Mouse (Mus musculus) liver, postnatal 0 days (tissue): ENCODE results near the gene Dazl. TPM values are rescaled to one million over a fixed set of nuclear protein-coding genes. Genes with fewer than 3 reads are reported as not detected.
"Not testable (repeated sequence)": the region's sequence is repeated elsewhere in the genome, so short reads cannot be mapped to it uniquely, and the experiment has no call there.

ENCODE experiments used
- ATAC-seq: fragments of 200-750 bp; cut with Nextera tagmentation; 2 replicates; pipeline ENCODE4 v1.8.0; 2017; ENCODE audit warnings: mild to moderate bottlenecking, moderate library complexity
- DNase-seq: peaks from one replicate; pipeline ENCODE4 v3.0.0-alpha.2; 2016
- H3K27ac ChIP-seq: fragments of 300-500 bp; sonication (generic); 2 replicates; pipeline ENCODE4 v1.5.1; 2014; ENCODE audit warnings: antibody characterized with exemption, moderate library complexity, mild to moderate bottlenecking, low read depth
- H3K27me3 ChIP-seq: fragments of 300-500 bp; sonication (generic); 2 replicates; pipeline ENCODE4 v1.6.1; 2014; ENCODE audit warnings: low read length, control low read depth, mixed read lengths; ENCODE audit not compliant: insufficient read depth
- H3K36me3 ChIP-seq: fragments of 300-500 bp; sonication (generic); replicated peaks from 2 replicates; pipeline ENCODE4 v1.6.1; 2014; ENCODE audit warnings: mild to moderate bottlenecking, control low read depth, low read length, moderate library complexity, mixed read lengths; ENCODE audit not compliant: insufficient read depth
- H3K4me1 ChIP-seq: fragments of 300-500 bp; sonication (generic); 2 replicates; pipeline ENCODE4 v1.6.1; 2014; ENCODE audit warnings: antibody characterized with exemption, mild to moderate bottlenecking, control low read depth; ENCODE audit not compliant: insufficient read depth
- H3K4me2 ChIP-seq: fragments of 300-500 bp; sonication (generic); 2 replicates; pipeline ENCODE4 v1.6.1; 2014; ENCODE audit warnings: low read depth, mild to moderate bottlenecking, low read length, moderate library complexity, mixed read lengths
- H3K4me3 ChIP-seq: fragments of 300-500 bp; sonication (generic); 2 replicates; pipeline ENCODE4 v1.5.1; 2014; ENCODE audit warnings: low read depth, low read length
- H3K9ac ChIP-seq: fragments of 300-500 bp; sonication (generic); replicated peaks from 2 replicates; pipeline ENCODE4 v1.6.1; 2014; ENCODE audit warnings: mild to moderate bottlenecking, moderate library complexity
- H3K9me3 ChIP-seq: fragments of 300-500 bp; sonication (generic); 2 replicates; pipeline ENCODE4 v1.6.1; 2016; ENCODE audit warnings: mild to moderate bottlenecking, control low read depth, low read length, mixed read lengths
- CTCF ChIP-seq: sonication (generic); IDR thresholded peaks from 2 replicates; pipeline ENCODE4 v1.5.1; 2016; ENCODE audit warnings: antibody characterized with exemption, low read depth
- EP300 ChIP-seq: IDR thresholded peaks from 2 replicates; pipeline ENCODE4 v1.6.1; 2016; ENCODE audit warnings: antibody characterized with exemption, low read depth, mild to moderate bottlenecking
- WGBS: fragments of 180-500 bp; shearing (Covaris S2); extraction: QIAGEN DNeasy Blood & Tissue Kit; methylation state at CpG from one replicate; pipeline ENCODE4 v1.1.7; 2014; ENCODE audit not compliant: insufficient replicate concordance; 5-methylcytosine and 5-hydroxymethylcytosine counted together
- polyA plus RNA-seq: library from polyadenylated mRNA; unstranded; fragments of >200 nt; fragmentation: Nextera tagmentation; extraction: Ambion mirVana; gene quantifications from 2 replicates; pipeline ENCODE4 v1.2.1, GENCODE M21; 2015

Gene Dazl
- polyA plus RNA-seq, 1 experiment from 2014 or later: not detected

DNA sequence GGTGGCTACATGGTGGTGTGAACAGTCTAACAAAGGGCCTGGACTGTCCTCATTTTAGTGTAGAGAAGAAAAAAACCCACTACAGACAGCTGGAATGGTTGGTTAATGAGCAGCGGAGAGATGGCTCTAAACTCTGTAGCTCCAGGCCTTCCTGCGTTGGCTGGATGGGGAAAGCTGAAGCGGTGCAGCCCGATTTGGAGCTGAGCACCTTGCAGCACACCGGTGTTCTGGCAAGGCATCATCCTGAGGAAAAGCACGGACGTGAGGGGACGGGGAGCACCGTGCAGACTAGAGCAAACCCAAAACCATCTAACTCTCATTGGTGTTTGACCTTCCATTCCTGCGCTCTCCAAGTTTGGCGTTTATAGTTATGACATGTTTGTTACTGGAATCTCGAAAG is 1.3 kb upstream of the Dazl start:
- TF ChIP-seq EP300 (no peak), CTCF (no peak)
- 91% methylated on average over 12 of the region's 12 CpGs for WGBS
- DNase-seq (no peak), ATAC-seq (no peak)
- Histone ChIP-seq H3K27me3 (no peaks in the 10 kb centered on the region), H3K9ac (no peak overlapping the region), H3K4me2 (no peak overlapping the region), H3K27ac (no peak overlapping the region), H3K9me3 (peaks cover 10% of the 10 kb centered on the region), H3K36me3 (no peaks in the 10 kb centered on the region), H3K4me1 (no peaks in the 10 kb centered on the region), H3K4me3 (no peak overlapping the region)

GRCm38 (mm10) chr17:50292661-50293171 is 720 bp downstream of the Dazl start:
- WGBS: 8% methylated on average over 57 of the region's 57 CpGs
- H3K4me3 ChIP-seq: peak overlapping the region; percentile 59
- peaks cover 10% of the 10 kb centered on the region for H3K9me3 ChIP-seq
- no peaks in the 10 kb centered on the region for H3K36me3 ChIP-seq
- H3K9ac ChIP-seq: peak overlapping the region; percentile 57
- TF ChIP-seq CTCF (peak; percentile 56), EP300 (no peak)
- ATAC-seq (peak; percentile 99), DNase-seq (peak; percentile 94)
- H3K4me2 ChIP-seq: peak overlapping the region; percentile 80
- no peaks in the 10 kb centered on the region for H3K27me3 ChIP-seq
- peak overlapping the region; percentile 44; the same call in 1 of the 2 replicates for H3K27ac ChIP-seq
- no peaks in the 10 kb centered on the region for H3K4me1 ChIP-seq

- H3K36me3 ChIP-seq: no peaks in the 10 kb centered on the region
- TF ChIP-seq CTCF (peak; percentile 72), EP300 (no peak)
- no peaks in the 10 kb centered on the region for H3K27me3 ChIP-seq
- ATAC-seq (no peak), DNase-seq (no peak)
- no peaks in the 10 kb centered on the region for H3K4me1 ChIP-seq
- H3K9me3 ChIP-seq: peaks cover 10% of the 10 kb centered on the region
- WGBS: 14% methylated on average over 3 of the region's 3 CpGs
- H3K27ac ChIP-seq: no peak overlapping the region
- no peak overlapping the region for H3K4me3 ChIP-seq
- no peak overlapping the region for H3K9ac ChIP-seq
- H3K4me2 ChIP-seq: no peak overlapping the region
Observed at GRCm38 (mm10) chr17:50291485-50292200, 1.8 kb downstream of the Dazl start.

- WGBS: 55% methylated on average over 6 of the region's 6 CpGs
- no peak overlapping the region for H3K4me3 ChIP-seq
- H3K4me1 ChIP-seq: no peaks in the 10 kb centered on the region
Observed at GRCm38 (mm10) chr17:50284845-50285244, 8.6 kb downstream of the Dazl start.

GRCm38 (mm10) chr17:50261615-50262014 is 31.8 kb downstream of the Dazl start:
- H3K9me3 ChIP-seq, H3K4me3 ChIP-seq, H3K9ac ChIP-seq, ATAC-seq, H3K27ac ChIP-seq, H3K4me1 ChIP-seq, H3K27me3 ChIP-seq, DNase-seq, H3K36me3 ChIP-seq, H3K4me2 ChIP-seq: not testable (repeated sequence)
- 70% methylated on average over 4 of the region's 4 CpGs for WGBS

More at GRCm38 (mm10) chr17:50284845-50285244, 8.6 kb downstream of the Dazl start:
- Histone ChIP-seq H3K9me3 (no peaks in the 10 kb centered on the region), H3K27ac (no peak overlapping the region), H3K27me3 (no peaks in the 10 kb centered on the region), H3K4me2 (no peak overlapping the region), H3K36me3 (no peaks in the 10 kb centered on the region), H3K9ac (no peak overlapping the region)
- ATAC-seq (no peak), DNase-seq (no peak)
- TF ChIP-seq CTCF (no peak), EP300 (no peak)

GRCm38 (mm10) chr17:50260856-50261255 is 32.6 kb downstream of the Dazl start:
- no peaks in the 10 kb centered on the region for H3K9me3 ChIP-seq
- ATAC-seq: no peak
- H3K4me3 ChIP-seq: no peak overlapping the region
- H3K4me1 ChIP-seq: no peaks in the 10 kb centered on the region
- H3K4me2 ChIP-seq: no peak overlapping the region
- TF ChIP-seq CTCF: no peak
- TF ChIP-seq EP300: no peak
- H3K36me3 ChIP-seq: no peaks in the 10 kb centered on the region
- WGBS: 74% methylated on average over 6 of the region's 6 CpGs
- no peak overlapping the region for H3K27ac ChIP-seq
- DNase-seq: no peak
- no peak overlapping the region for H3K9ac ChIP-seq
- H3K27me3 ChIP-seq: no peaks in the 10 kb centered on the region
